Mouse (Mus musculus): ENCODE results near the gene Pglyrp3.
"Not testable (repeated sequence)": the region's sequence is repeated elsewhere in the genome, so short reads cannot be mapped to it uniquely, and the experiment has no call there.

The Pglyrp3 gene

DNA sequence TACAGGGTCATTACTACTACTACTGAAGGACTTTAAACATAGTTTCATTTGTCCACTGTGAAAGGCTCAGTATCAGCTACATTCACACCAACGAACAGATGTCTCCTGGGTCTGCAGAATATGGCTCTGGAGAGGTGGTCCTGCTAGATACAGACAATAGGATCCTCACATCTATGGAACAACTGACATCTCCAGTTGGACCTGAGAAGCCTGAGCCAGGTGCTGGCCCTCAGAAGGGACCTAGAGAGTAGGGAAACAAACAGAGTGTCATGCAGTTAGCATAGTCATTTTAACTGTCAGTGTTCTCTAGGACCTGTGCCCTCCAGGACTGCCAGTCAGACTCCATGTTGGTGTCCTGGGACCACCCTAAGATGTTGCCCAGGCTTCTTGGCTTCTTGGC lies at the start of gene Pglyrp3:
TSS of gene Pglyrp3 (plus strand) at position 301 of the 400 bp plus-strand sequence.
- no peak for DNase-seq

- no peak for DNase-seq
These were observed 3.4 kb upstream of the Pglyrp3 start for GRCm38 (mm10) chr3:92011001-92011400.

DNA sequence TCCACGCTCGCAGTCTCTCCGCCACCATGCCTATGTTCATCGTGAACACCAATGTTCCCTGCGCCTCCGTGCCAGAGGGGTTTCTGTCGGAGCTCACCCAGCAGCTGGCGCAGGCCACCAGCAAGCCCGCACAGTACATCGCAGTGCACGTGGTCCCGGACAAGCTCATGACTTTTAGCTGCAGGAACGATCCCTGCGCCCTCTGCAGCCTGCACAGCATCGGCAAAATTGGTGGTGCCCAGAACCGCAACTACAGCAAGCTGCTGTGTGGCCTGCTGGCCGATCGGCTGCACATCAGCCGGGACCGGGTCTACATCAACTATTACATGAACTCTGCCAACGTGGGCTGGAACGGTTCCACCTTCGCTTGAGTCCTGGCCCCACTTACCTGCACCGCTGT lies 10.2 kb downstream of the Pglyrp3 start:
- not testable (repeated sequence) for DNase-seq

- no peak for DNase-seq
These were observed 18.8 kb downstream of the Pglyrp3 start for GRCm38 (mm10) chr3:92033203-92033602.

DNA sequence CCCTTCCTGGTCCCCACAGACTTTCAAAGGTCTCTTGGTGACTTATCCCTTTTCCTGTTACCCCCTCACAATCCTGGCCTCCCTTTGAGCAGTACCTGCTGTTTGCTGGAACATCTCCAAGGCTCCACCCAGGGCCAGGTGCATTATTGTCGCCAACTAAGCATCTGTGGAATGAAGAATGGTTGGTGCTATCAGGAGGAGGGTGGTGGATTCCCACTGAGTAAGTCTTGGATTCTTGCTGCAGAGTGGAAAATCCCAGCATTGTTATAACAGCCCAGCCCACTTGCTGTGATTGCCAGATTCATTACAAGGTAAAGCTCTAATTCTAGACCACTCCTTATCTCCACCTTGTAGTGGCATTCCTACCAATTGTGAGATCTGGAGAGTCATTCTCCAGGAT lies 19.5 kb downstream of the Pglyrp3 start:
- DNase-seq: no peak

GRCm38 (mm10) chr3:92050382-92051054 lies 36.1 kb downstream of the Pglyrp3 start:
- no peak for DNase-seq

DNA sequence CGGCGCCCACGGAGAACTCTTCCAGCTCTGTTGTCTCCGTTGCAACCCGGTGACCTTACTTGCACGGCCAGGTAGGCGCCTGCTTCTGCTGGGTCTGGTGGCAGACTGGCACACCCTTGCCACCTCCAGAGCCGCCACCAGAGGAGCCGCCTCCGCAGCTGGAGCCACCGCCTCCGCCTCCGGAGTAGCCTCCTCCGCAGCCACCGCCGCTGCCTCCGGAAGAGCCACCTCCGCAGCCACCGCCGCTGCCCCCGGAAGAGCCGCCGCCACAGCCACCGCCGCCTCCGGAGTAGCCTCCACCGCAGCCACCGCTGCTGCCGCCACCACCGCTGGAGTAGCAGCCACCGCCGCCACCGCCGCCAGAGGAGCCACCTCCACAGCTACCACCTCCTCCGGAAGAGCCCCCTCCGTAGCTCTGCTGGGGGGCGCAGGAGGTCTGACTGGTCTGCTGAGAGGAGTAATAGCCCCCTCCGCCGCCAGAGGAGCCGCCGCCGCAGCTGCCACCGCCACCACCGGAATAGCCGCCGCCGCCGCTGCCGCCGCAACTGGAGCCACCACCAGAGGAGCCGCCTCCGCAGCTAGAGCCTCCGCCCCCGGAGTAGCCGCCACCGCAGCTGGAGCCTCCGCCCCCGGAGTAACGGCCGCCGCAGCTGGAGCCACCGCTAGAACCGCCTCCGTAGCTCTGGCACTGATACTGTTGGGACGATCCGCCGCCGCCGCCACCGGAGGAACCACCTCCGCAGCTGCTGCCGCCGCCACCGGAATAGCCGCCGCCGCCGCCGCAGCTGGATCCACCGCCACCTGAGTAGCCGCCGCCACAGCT lies 66.3 kb downstream of the Pglyrp3 start:
- peak; percentile 3 for DNase-seq

Measured in cerebellum, adult 9-11 months (tissue).